Mouse (Mus musculus) 416B (cell line): ENCODE data around the gene 1700028K03Rik.
A peak's percentile ranks its signal among the peaks of the same experiment; 100 is the strongest.

ENCODE experiments used
- DNase-seq: peaks from one replicate; pipeline ENCODE4 v3.0.0; 2011; ENCODE audit warnings: low read depth

The 1700028K03Rik gene

GRCm38 (mm10) chr5:107534581-107534980, at the start of gene 1700028K03Rik:
Gene 1700028K03Rik, plus strand, starts transcription at chr5:107534709.
- no peak for DNase-seq

- DNase-seq, result peak; percentile 15
Observed at GRCm38 (mm10) chr5:107488996-107489395, 45.5 kb upstream of the 1700028K03Rik start.

- no peak for DNase-seq
Observed at GRCm38 (mm10) chr5:107491036-107491435, 43.5 kb upstream of the 1700028K03Rik start.

- peak; percentile 60 for DNase-seq
Observed at GRCm38 (mm10) chr5:107492471-107492870, 42.0 kb upstream of the 1700028K03Rik start.

GRCm38 (mm10) chr5:107494759-107495158, 39.8 kb upstream of the 1700028K03Rik start:
- no peak for DNase-seq

GRCm38 (mm10) chr5:107496047-107496446, 38.5 kb upstream of the 1700028K03Rik start:
- DNase-seq, result no peak

GRCm38 (mm10) chr5:107497519-107498501, 36.7 kb upstream of the 1700028K03Rik start:
- DNase-seq, result no peak

- DNase-seq, result no peak
Observed at GRCm38 (mm10) chr5:107498806-107499310, 35.7 kb upstream of the 1700028K03Rik start.

GRCm38 (mm10) chr5:107499891-107500535, 34.5 kb upstream of the 1700028K03Rik start:
- DNase-seq, result no peak

GRCm38 (mm10) chr5:107500741-107501140, 33.8 kb upstream of the 1700028K03Rik start:
- no peak for DNase-seq

- DNase-seq, result no peak
Observed at GRCm38 (mm10) chr5:107507321-107507720, 27.2 kb upstream of the 1700028K03Rik start, which contains the start of gene Gm42669. Gene Gm42669, plus strand, starts transcription at chr5:107507621.

GRCm38 (mm10) chr5:107510503-107510902, 24.0 kb upstream of the 1700028K03Rik start:
- no peak for DNase-seq

- no peak for DNase-seq
Observed at GRCm38 (mm10) chr5:107511326-107511725, 23.2 kb upstream of the 1700028K03Rik start.

- peak; percentile 84 for DNase-seq
Observed at GRCm38 (mm10) chr5:107513583-107513982, 20.9 kb upstream of the 1700028K03Rik start.

- DNase-seq, result peak; percentile 34
Observed at GRCm38 (mm10) chr5:107515453-107515852, 19.1 kb upstream of the 1700028K03Rik start.

- DNase-seq, result no peak
Observed at GRCm38 (mm10) chr5:107516087-107516486, 18.4 kb upstream of the 1700028K03Rik start.

GRCm38 (mm10) chr5:107518602-107519001, 15.9 kb upstream of the 1700028K03Rik start:
- no peak for DNase-seq

- DNase-seq, result no peak
Observed at GRCm38 (mm10) chr5:107521386-107521785, 13.1 kb upstream of the 1700028K03Rik start.

- no peak for DNase-seq
Observed at GRCm38 (mm10) chr5:107521897-107522296, 12.6 kb upstream of the 1700028K03Rik start.

- DNase-seq, result peak; percentile 64
Observed at GRCm38 (mm10) chr5:107524281-107524680, 10.2 kb upstream of the 1700028K03Rik start.

GRCm38 (mm10) chr5:107528856-107529255, 5.7 kb upstream of the 1700028K03Rik start:
- DNase-seq, result peak; percentile 67

GRCm38 (mm10) chr5:107533590-107533989, 919 bp upstream of the 1700028K03Rik start:
- no peak for DNase-seq

GRCm38 (mm10) chr5:107541696-107542095, 7.2 kb downstream of the 1700028K03Rik start:
- no peak for DNase-seq
